16 mouse cellular contexts compared by ENCODE assay signal in genomic region chr7:65041106-65041505, GRCm38 (mm10).
"Had no signal": no experiment of that assay in that cellular context is flagged by ENCODE, and none has a peak within 500 bp of the region (broad histone marks: within the 10 kb centered on the region; RNA-seq: fewer than 3 reads in every experiment).

No protein-coding gene starts in this region.

- DNase-seq: heart, postnatal 10 days; heart, postnatal 14 days; heart, postnatal 36 days; heart, postnatal 4 days; kidney, adult 11 months; kidney, adult 18-20 months; kidney, adult 2 months; kidney, adult 8-10 months; kidney, adult 9 months; kidney, postnatal 10 days; kidney, postnatal 14 days; kidney, postnatal 25 days; kidney, postnatal 36 days; kidney, postnatal 4 days; layer of hippocampus, adult 9-11 months; layer of hippocampus, postnatal 36 days had no signal
